Mouse (Mus musculus): ENCODE measurements around the gene Atg5. TPM values are rescaled to one million over a fixed set of nuclear protein-coding genes. Genes with fewer than 3 reads are reported as not detected.
"Not testable (repeated sequence)": the region's sequence is repeated elsewhere in the genome, so short reads cannot be mapped to it uniquely, and the experiment has no call there.

Gene Atg5
- total RNA-seq, 2 experiments from 2014 or later, result 21.4 to 23.2 TPM

DNA sequence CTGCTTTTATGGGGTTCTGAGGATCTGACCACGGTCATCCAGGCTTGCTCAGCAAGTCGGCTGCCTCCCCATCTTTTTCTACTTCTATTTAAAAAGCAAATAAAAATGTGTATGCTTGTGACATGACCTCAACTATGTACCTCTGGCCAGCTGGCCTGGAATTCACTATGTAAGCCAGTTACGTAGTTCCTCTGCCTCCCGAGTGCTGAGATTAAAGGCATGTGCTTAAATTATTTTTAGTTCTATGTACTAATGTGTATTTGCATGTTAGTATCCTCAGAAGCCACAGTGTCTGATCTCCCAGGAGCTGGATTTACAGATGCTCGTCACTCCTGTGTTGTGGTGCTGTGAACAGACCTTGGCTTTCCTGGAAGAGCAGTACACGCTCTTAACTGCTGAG lies 41.1 kb downstream of the Atg5 start:
- no peak for DNase-seq (ENCODE audit: low spot score in 2 of 2)

DNA sequence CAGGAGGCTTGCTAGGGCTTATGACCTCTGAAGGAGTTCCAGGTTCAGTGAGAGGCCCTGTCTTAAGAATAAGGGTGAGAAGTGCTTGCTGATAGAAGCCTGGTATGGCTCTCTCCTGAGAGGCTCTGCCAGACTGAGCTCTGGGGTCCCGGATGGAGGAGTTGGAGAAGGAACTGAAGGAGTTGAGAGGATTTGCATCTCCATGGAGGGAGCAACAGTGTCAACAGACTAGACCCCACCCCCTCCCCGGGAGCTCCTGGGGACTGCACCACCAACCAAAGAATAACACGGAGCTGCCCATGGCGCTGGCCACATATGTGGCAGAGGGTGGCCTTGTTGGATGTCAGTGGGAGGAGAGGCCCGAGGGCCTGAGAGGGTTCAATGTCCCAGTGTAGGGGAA lies 47.1 kb downstream of the Atg5 start:
- DNase-seq (ENCODE audit: low spot score in 2 of 2), result no peak

DNA sequence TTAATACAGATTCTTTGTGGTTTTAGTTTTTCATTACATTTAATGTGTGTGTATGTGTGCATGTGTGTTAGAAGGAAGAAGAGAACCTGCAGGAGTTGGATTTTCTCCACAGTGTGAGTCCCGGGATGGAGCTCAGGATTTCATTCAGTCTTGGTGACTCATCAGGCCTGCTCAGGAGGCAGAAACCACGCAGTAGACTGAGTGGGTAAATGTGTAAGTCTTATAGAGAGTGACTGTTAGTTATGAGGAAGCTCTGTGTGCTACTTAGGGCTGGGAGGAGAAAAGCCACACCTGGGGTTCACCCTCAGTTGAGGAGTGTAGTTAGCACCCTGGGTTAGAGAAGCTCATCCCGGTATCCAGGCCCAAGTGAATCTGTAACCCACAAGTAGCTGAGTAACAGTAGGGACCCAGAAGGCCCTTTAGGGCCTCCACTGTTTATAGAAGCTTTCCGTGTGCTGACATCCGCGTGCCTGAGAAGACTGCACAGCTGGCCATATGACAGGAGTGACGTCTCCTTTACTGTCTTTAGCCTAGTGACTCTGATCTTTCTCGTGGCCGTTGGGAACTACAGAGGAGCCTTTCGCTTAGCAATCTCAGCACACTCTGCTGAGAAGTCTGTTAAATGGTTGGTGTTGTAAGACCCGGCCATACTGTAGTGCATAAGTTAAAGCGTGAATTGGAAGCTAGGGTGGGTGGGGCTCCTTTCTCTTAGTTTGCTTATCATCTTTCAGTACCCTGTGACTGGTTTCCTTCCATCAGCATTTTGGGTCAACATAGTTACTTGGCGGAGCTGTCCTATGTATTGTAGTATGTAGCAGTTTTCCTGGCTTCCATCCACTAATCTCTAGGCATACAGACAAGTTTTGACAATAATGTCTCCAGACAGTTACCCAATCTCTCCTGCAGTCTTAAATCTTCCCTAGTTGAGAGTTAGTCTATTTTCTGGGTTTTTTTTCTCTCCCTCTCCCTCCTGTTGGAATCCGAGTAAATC lies 48.4 kb downstream of the Atg5 start:
- no peak for DNase-seq (ENCODE audit: low spot score in 2 of 2)

DNA sequence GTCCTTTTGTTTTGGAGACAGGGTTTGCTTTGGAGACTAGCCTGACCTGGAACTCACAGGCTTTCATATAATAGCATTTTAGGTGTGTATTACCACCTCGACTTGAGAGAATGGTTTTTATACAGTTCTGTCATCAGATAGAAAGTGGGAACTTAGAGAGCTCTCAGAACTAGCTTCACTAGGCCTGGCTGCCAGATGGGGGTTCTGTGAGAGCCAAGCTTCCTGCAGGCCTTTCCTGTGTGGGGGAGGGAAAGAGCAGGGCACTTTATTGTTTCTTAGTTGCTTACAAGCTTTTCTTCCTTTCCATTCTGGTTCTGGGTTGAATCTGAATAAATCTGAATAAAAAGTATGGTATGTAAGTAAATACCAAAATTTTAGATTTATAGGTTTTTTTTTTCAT lies 54.0 kb downstream of the Atg5 start:
- no peak for DNase-seq (ENCODE audit: low spot score in 2 of 2)

DNA sequence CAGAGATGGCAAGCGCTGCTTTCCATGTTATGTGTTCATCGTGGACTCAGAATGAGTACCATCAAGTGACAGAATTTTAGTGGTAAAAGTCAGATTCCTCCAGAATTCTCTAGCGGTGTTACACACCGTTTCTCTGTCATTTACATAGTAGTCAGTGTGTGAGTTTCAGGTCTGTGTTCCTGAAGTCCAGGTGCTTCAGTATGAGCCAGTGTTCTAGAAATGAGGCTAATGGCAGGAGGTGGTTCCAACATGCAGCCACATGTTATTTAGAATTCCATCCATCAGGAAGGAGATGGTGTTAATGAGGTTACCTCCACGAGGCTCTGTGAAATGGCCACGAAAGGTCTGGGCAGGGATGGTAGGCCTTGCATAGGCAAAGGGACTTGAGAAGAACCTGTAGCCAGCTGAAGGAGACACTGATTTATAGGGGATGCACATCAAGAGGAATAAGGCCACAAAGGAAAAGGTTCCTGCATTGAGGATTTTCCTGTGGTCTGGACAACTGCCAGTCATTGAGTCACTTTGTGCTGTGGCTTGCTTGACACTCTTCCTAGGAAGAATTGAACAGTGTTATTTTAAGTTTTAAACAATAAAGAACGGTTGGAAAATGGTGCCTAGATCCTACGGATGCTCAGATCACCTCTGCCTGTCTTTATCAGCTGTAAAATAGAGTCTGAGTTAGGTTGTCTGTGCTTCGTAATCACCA lies 55.1 kb downstream of the Atg5 start:
- DNase-seq (ENCODE audit: low spot score in 2 of 2), result no peak

DNA sequence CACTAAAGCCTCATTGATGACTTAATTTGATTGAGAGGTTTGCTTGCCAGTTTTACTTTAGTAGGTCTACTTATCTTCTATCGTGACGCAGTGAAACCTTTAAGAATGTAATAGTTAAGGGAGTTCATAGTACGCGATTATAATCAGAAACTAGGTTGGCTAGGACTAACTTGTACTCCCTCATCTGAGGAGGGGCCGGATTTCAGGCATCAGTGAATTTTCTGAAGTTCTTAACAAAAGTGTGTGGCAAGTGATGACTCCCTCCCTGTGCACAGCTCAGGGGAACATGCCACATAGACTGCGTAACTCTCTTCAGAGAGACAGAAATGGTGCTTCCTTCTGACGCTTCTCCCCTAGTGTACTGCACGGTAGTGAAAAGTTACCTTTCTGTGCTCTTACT lies 55.7 kb downstream of the Atg5 start:
- DNase-seq (ENCODE audit: low spot score in 2 of 2), result no peak

DNA sequence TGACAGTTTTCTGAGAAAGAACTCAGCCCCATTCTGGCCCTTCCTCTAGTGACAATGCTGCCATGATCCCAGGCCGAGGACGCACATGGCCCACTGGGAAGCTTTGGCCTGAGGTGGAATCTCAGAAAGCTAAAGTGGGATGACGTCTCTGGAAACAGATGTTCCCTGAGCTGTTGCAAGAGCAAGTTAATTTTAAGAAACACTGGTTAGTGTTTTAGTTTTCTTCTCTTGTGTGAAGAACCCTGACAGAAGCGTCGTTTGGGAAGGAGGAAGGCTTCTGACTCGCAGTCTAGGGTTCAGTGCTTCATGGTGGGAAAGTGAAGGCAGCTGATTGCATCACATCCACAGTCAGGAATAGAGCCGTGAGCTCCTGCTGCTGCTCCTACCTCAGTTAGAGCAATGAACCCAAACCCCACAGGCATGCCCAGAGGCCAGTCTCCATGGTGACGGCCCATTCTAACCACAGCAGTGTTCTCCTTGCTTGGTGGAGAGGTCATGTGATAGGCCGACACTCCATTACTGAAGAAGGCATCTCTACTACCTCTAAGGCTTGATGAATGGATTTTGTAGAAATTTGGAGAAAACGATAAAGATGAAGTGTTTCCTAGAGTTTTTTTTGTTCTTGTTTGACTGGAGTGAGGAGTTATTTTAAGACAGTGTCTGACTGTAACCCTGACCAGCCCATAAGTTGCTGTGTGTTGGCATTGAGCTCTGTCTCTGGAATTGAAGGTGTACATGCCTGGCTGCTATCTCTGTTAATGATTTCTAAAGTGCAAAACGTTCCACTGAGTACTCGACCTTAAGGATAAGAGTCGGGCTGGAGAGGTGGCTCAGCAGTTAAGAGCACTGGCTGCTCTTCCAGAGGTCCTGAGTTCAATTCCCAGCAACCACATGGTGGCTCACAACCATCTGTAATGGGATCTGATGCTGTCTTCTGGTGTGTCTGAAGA lies 57.7 kb downstream of the Atg5 start:
- DNase-seq (ENCODE audit: low spot score in 2 of 2), result no peak

DNA sequence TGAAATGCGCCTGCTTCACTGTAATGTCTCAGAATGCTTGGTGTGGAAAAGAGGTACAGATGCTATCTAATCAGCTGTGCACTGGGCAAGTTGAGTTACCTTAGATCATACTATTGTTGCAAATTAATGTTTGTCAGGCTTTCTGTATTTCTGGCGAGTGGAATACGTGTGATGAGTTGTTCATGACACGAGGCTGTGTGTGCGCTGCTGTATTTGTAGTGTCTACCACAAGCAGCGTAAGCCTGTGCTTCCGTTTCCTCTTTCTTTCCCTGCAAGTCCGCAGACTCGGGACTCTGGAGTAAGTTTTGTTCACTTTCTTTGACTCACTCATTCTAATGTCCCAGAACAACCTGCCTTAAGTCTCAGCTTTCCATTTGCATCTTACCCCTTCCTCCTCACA lies 58.9 kb downstream of the Atg5 start:
- DNase-seq (ENCODE audit: low spot score in 2 of 2), result no peak

DNA sequence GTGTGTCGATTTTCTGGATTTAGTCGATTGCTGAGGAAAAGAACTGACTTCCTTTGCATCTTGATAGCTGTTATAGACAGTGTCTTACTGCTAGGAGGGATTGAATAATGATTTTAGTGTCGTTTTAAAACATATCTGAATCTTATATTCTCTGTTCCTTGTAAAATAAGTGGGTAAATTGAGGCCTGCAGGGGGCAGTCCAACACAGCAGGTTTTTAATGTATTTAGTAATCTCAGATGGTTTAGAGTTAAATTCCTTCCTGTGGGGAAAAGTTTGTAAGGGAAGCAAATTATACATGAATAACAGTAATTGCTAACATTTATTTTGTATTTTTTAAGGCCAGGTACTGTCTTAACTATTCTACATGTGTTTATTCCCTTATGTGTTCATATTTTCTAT lies 60.2 kb downstream of the Atg5 start:
- peak; percentile 72 to 73 for DNase-seq (ENCODE audit: low spot score in 2 of 2)

DNA sequence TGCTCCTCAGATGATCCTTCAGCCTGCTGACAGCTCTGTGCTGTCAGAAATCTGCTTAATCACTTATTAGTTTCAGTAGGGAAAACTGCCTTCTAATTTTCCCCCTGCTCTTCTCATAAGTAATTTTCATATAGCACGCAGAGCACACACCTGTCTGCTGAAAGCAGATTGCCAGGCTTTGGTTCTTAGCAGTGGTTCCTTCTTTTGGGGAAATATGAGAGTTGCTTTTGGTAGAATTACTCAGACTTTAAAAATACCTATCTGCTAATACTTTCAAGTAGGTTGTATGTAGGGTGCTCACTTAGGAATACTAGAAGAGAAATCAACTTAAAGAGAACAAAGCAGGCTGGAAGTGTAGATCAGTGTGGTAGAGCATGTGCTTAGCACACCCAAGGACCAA lies 62.6 kb downstream of the Atg5 start:
- DNase-seq (ENCODE audit: low spot score in 2 of 2), result no peak

DNA sequence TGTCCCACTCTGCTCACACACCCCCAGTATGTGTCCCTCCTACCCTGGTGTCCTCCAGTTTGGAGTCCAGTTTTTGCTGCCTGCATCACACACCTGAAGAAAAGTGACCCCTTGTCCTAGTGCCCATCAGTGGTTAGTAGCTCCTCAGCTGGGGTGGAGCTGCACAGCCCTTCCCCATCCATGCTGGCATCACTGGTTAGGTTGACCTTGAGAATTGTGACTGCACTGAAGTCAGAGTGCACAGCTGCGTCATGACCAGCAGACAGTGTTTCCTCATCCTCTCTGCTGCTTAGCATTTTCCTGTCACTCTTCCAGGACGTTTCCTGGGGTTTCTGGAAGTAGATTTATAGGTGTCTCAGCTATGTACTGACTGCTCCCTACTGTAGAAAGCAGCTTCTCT lies 63.3 kb downstream of the Atg5 start:
- no peak for DNase-seq (ENCODE audit: low spot score in 2 of 2)

DNA sequence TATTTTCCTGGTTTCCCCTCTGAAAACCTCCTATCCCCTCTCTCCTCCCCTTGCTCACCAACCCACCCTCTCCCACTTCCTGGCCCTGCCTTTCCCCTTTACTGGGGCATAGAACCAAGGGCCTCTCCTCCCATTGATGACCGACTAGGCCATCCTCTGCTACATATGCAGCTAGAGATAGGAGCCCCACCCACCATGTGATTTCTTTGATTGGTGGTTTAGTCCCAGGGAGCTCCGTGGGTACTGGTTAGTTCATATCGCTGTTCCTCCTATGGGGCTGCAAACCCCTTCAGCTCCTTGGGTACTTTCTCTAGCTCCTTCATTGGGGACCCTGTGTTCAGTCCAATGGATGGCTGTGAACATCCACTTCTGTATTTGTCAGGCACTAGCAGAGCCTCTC lies 64.5 kb downstream of the Atg5 start:
- DNase-seq (ENCODE audit: low spot score in 2 of 2), result not testable (repeated sequence)

DNA sequence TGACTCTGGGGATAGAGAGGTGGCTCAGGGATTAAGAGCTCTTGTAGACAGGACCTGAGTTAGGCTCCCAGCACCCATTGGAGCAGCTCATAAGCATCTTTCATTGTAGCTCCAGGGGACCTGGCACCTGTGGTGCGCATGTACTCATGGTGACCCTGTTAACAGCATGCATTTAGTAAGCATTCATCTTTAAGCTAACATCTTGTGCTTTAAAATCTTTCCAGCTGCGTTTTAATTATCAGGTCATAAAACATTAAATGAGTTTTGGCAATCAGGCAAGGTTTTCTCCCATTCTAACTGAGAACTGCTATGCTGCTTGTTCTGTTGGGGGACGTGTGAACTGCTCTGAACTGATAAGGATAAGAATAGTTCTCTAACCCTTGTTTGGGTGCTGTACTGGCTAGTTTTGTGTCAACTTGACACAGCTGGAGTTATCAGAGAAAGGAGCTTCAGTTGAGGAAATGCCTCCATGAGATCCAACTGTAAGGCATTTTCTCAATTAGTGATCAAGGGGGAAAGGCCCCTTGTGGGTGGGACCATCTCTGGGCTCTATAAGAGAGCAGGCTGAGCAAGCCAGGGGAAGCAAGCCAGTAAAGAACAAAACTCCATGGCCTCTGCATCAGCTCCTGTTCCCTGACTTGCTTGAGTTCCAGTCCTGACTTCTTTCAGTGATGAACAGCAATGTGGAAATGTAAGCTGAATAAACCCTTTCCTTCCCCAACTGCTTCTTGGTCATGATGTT lies 68.7 kb downstream of the Atg5 start:
- not testable (repeated sequence) for DNase-seq (ENCODE audit: low spot score in 2 of 2)

DNA sequence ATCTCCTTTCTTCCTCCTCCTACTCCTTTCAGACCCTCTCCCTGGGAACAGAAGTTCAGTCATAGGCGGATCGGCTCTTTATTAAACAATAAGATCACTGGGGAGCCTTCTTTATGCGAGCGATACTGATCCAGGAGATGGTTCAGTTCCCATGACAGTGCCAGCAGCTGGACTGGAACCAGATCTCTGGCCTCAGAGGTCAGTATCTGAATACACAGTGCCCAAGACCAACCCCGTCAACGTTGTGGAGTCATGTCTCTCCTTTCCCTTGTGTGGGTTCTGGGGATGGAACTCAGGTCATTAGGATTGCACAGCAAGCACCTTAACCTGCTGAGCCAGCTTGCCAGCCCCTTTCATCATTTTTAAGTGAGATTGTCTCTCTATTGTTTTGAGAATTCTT lies 70.4 kb downstream of the Atg5 start:
- DNase-seq (ENCODE audit: low spot score in 2 of 2), result no peak

DNA sequence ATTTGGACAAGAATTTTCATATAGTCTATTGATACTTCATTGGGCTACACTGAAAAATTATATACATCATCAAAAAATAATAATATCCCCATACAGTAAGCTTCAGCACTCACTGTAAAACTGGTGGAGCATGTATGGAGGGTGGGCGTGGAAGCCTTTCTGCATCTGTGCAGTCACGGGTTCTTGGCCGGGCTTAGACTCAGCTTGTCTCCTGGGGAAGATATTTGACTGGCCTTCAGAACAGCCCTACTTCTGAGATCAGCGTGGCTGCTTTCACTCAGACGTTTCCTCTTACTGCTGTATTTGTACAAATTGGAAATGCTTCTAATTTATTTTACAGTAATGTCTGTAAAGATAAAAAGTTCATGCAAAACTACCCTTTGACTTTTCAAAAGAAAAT lies 71.2 kb downstream of the Atg5 start:
- DNase-seq (ENCODE audit: low spot score in 2 of 2), result no peak

DNA sequence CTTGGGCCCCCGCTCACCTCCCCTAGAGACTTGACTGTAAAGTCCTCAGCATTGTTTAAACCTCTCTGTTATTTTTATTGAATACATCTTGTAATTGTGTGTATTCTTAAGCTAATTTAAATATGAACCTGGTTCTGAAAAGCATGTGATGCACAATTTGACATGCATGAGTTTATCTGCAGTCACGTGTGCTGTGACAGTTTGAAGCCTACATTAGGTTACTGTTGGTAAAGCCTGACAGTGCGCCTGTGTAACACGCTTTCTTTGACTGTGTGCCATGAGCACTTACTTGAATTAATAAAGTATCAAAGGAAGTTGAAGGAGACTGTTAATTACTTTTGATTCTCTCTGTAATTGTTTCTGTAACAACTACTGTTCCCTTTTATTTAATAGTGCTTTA lies 72.8 kb downstream of the Atg5 start:
- DNase-seq (ENCODE audit: low spot score in 2 of 2), result no peak

DNA sequence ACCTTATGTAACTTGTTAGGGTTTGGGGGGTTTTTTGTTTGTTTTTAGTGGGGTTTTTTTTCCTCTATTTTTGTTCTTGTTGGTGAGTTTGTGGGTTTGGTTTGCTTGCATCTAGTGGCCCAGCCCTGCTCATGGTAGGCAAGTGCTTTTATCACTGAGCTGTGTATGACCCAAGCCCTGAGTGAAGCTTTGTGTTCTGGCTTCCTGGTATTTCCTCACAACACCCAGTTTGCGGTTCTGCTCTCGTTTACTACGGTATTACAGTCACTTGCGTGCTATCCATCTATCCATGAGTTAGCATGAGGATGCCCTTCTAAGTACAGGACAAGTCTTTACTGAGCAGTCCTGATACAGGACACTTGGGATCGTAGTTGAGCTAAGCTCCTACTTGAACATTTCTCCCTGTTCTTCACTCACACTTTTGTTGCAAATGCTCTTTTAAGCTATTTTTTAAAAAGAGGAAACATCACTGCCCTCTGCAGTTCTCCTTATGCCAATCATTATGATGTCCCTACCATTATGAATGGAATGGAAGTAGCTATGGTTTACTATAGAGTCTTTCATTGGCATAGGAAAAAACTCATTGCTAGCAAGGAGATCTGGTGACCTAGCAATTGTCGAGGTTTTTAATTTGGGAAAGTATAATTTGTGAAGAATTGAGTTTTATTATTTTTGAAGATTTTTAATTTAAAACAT lies 73.8 kb downstream of the Atg5 start:
- DNase-seq (ENCODE audit: low spot score in 2 of 2), result no peak

DNA sequence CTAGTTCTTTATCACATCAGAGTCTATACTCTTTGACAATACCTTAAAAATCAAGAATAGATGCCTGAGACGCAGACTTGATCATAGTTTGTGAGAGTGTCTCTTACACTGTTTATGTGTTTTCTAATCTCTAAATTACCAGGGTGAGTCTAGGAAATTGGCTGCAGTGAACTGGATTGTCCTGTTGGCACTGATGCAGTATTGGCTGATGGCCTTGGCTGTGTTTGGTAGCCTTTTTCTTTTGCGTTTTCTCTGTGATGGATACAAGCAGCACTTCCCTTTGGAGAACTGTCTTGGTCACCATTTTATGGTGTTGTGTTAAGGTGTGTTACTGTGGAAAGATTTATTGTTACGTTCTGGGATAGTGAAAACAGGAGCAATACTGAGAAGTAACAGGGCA lies 75.2 kb downstream of the Atg5 start:
- DNase-seq (ENCODE audit: low spot score in 2 of 2), result no peak

DNA sequence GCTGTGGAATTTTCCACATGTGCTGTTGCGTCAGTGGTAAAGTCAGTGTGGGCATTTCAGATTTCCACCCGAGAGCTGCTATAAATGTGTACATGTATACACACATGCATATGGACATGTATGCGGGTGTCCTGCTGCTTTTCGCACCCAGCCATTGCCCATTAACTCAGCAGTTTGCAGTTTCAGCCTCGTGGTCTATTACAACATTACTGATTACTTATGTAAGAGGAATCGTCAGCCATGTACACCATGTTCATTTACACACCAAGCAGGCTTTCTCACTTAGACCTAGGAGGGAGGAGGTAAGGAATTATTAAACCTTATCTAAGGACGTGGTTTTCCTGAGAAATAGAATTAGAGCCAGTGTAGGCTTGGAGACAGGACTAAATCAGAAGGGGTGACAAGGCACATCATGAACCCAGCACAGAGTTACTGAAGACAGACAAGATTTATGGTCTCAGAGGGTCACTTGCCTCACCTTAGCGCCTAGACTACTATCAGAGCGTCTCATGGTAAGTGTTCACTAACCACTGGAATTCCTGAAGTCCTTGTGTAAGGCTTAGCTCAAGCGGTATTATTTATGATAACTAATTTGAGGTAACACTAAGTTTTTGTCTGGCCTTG lies 79.5 kb downstream of the Atg5 start:
- DNase-seq (ENCODE audit: low spot score in 2 of 2), result no peak
